Mouse (Mus musculus) adrenal gland, adult 10 weeks (tissue): Measurements from ENCODE around the gene Lrrc2. TPM values are rescaled to one million over a fixed set of nuclear protein-coding genes. Genes with fewer than 3 reads are reported as not detected.

Source experiments
- polyA plus RNA-seq: library from polyadenylated mRNA; stranded (reverse); fragments of 350-450 nt; fragmentation: Illumina TruSeq; extraction: RNeasy Lipid Tissue Mini Kit (QIAGEN cat#74804); gene quantifications from one replicate; pipeline ENCODE4 v1.2.3, GENCODE M21; 2014; ENCODE audit warnings: low read depth, low replicate concordance

Gene Lrrc2
- 36.4 TPM for polyA plus RNA-seq

DNA sequence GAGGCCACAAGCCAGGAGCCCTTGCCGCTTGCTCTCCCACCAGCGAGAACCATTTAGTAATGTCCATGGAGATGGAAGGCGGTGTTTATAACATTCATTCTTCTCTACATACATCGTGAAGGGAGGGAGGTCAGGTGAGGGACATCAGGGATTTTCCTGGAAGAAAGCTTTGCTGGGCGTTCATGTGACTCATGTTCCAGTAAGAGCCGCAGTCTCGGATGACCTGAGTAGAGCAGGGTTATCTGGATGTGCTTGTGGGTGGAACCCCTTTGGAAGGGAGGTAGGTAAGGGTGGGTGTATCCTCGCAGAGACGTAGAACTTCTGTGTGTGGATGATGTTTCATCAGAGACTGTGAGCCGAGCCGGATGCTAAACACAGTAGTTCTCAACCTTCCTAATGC, at the start of gene Lrrc2:
Gene Lrrc2 (plus strand): TSS at position 149 of the 400 bp plus-strand sequence.

GRCm38 (mm10) chr9:110916786-110917185, 34.6 kb upstream of the Lrrc2 start, which contains the start of gene Fam240a:
Fam240a (minus strand) TSS chr9:110916861.

DNA sequence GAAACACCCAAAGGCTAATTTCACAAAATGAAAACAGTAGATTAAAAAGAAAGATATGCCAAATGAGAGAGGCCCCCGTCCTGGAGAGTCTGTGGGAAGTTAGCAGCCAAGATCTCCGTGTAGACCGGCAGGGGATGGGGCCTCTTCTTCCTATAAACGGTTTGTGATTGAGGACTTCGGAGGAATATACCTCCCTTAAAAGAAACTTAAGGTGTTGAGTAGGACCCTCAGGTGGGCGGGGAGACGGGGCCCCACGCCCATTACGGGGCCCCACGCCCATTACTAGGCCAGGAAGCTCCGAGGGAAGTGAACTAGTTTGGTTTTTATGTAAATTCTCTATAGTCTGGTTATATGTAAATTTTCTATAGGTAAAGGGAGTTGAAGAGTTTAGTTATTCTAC, 5.4 kb upstream of the Lrrc2 start, which contains the start of gene Tdgf1:
Gene Tdgf1 (minus strand): TSS at position 233 of the 400 bp plus-strand sequence.

DNA sequence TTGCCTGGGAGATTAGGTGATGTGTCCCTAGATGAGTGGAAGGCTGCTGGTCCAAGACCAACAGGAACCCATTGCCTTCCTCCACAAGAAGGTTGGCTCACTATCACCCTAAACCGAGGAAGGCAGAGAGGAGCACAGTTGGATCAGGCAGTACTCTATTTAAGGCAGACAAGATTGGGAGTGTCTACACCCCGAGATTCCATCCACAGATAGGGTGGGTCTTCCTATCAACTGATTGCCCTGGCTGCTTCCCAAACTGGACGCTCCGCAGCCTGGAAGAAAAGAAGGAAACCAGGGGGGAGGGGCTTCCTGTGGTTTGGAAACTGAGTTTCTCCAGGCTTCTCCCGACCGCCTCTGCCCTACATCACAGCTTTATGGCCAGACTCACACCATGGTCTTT, 38.9 kb downstream of the Lrrc2 start, which contains the start of gene Rtp3:
Gene Rtp3 (minus strand): TSS at position 380 of the 400 bp plus-strand sequence.

DNA sequence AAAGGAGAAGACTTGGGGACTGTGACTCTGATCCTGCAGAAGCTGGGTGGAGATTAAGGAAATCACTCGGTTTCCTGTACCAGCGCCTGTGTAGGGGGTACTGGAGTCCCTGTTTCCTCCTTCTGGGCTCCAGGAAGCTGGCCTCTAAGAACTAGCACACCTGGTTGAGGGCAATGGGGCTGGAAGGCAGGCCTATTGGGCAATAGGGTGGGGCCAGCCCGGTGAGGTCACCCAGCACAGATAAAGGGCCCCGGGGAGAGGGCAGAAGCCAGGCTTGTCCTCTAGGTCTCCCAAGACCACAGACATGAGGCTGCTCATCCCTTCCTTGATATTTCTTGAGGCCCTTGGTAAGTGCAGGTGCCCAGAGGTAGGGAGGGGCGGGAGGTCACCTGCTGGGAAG, 67.7 kb downstream of the Lrrc2 start, which contains the start of gene Ltf:
Gene Ltf (plus strand): TSS at position 250 of the 400 bp plus-strand sequence.

Other genes with a start within 250 kb of the Lrrc2 start
- gene Myl3, start 209.7 kb upstream of the Lrrc2 start, polyA plus RNA-seq, result not detected
- not detected for gene Pth1r, start 204.4 kb upstream of the Lrrc2 start, polyA plus RNA-seq
- not detected for gene Prss42, start 153.4 kb upstream of the Lrrc2 start, polyA plus RNA-seq
- not detected for gene Prss44, start 137.6 kb upstream of the Lrrc2 start, polyA plus RNA-seq
- not detected for gene Prss43, start 124.9 kb upstream of the Lrrc2 start, polyA plus RNA-seq
- gene Prss45, start 117.0 kb upstream of the Lrrc2 start, polyA plus RNA-seq, result not detected
- not detected for gene Prss46, start 107.0 kb upstream of the Lrrc2 start, polyA plus RNA-seq
- gene Prss50, start 93.6 kb upstream of the Lrrc2 start, polyA plus RNA-seq, result not detected
- gene Als2cl, start 71.7 kb upstream of the Lrrc2 start, polyA plus RNA-seq, result 2.3 TPM
- gene Tmie, start 71.4 kb upstream of the Lrrc2 start, polyA plus RNA-seq, result 0.87 TPM
- not detected for gene Fam240a, start 34.7 kb upstream of the Lrrc2 start, polyA plus RNA-seq
- gene Tdgf1, start 5.4 kb upstream of the Lrrc2 start, polyA plus RNA-seq, result 0.41 TPM
- 3.6 TPM for gene Rtp3, start 39.0 kb downstream of the Lrrc2 start, polyA plus RNA-seq
- 4.1 TPM for gene Ltf, start 67.7 kb downstream of the Lrrc2 start, polyA plus RNA-seq
- 3.4 TPM for gene Ccrl2, start 106.0 kb downstream of the Lrrc2 start, polyA plus RNA-seq
- gene Lrrfip2, start 166.0 kb downstream of the Lrrc2 start, polyA plus RNA-seq, result 66.7 TPM